Mouse (Mus musculus) cerebellum, adult 9-10 months (tissue): ENCODE data around the gene Gm10487.
"Not testable (repeated sequence)": the region's sequence is repeated elsewhere in the genome, so short reads cannot be mapped to it uniquely, and the experiment has no call there.

Experiments
- DNase-seq: peaks from one replicate; pipeline ENCODE4 v3.0.0; 2022

Gm10487 gene

DNA sequence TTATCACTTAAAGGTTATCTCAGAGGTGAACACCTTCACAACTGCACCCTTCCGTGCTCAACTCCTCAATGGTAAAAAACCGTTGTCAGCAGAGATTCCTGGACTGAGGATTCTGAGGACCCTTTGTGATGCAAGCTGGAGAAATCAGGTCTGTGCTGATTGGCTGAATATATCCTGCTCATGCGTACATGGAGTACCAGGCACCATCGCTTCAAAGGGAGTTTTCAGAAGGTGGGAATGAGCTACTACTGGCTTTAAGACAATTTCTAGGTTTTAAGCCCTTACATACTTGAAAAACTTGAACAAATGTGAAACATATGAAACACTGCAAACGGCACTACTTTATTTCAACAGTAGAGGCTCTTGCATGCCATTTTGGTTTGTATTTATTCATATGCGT lies at the start of gene Gm10487:
Gene Gm10487 (minus strand): TSS at position 101 of the 400 bp plus-strand sequence.
- not testable (repeated sequence) for DNase-seq
